ENCODE assay signal across 8 mouse cellular contexts in the genomic region with DNA sequence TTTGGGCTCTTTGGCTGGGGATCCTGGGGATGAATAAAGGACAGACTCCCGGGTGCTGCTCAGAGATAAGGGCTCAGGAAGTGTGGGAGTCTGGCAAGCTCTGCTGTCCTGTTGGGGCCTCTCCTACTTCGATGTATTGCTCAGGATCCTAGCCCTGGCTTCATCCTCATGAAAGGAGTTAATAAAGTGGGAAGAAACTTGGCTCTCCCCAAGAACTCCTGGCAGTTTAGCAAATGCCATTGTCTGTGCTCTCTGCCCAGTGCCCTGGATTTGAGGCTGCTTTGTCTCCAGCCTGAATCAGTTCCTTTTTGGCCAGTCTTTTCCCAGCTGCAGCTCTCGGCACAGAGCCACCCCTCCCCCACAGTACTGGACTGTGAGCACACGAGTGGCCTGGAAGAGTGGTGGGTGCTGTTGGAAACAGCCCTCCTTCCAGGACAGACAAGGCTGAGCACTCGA. TPM values are rescaled to one million over a fixed set of nuclear protein-coding genes. Genes with fewer than 3 reads are reported as not detected.
A peak's percentile ranks its signal among the peaks of the same experiment; 100 is the strongest.
DNase-seq lines count a peak whose midpoint lies in the region; ATAC-seq and TF ChIP-seq lines count a peak whose summit lies in the region.

No protein-coding gene starts in this region.

- no peak overlapping the region for H3K4me2 ChIP-seq in liver, postnatal 0 days (ENCODE audit: low read depth, low read length)

- peaks cover 87% of the 10 kb centered on the region for H3K4me1 ChIP-seq in megakaryocyte, embryonic 14.5 days
- peaks cover 3% of the 10 kb centered on the region; the same call in 1 of the 2 replicates for H3K4me1 ChIP-seq in liver, postnatal 0 days (ENCODE audit: insufficient read depth)

- no peaks in the 10 kb centered on the region for H3K27me3 ChIP-seq in megakaryocyte, embryonic 14.5 days (replicated peaks)
- H3K27me3 ChIP-seq in liver, postnatal 0 days (ENCODE audit: insufficient read depth, low read length), result no peaks in the 10 kb centered on the region

- peak overlapping the region; percentile 25; the same call in 1 of the 2 replicates for H3K27ac ChIP-seq in liver, postnatal 0 days (ENCODE audit: low read depth)

- TF ChIP-seq EP300 in liver, postnatal 0 days (IDR thresholded peaks at IDR 0.05; ENCODE audit: low read depth), result no peak

- WGBS in liver, postnatal 0 days (ENCODE audit: insufficient replicate concordance), result 21% methylated on average over 5 of the region's 5 CpGs

- DNase-seq in heart, postnatal 36 days, result peak; percentile 71 to 73
- DNase-seq in layer of hippocampus, adult 8-10 months (ENCODE audit: low spot score in 2 of 2), result peak; percentile 90 to 91
- DNase-seq in liver, postnatal 0 days, result no peak
- peak; percentile 78 for DNase-seq in ovary, postnatal 14 days (ENCODE audit: low spot score)
- DNase-seq in spleen, postnatal 14 days (ENCODE audit: low spot score in 2 of 2), result no peak

- intact Hi-C loops in heart, postnatal 36 days (cut with DNase I), result no loop called here

- H3K9me3 ChIP-seq in megakaryocyte, embryonic 14.5 days, result no peaks in the 10 kb centered on the region
- H3K9me3 ChIP-seq in liver, postnatal 0 days (ENCODE audit: low read length), result no peaks in the 10 kb centered on the region

- no peak for ATAC-seq in megakaryocyte, adult 5-6 weeks (ENCODE audit: poor library complexity, severe bottlenecking)
- peak; percentile 65 for ATAC-seq in frontal cortex, adult (ENCODE audit: low TSS enrichment)
- ATAC-seq in liver, postnatal 0 days, result peak; percentile 58

- H3K36me3 ChIP-seq in megakaryocyte, embryonic 14.5 days (replicated peaks; ENCODE audit: low read length), result peaks cover 51% of the 10 kb centered on the region
- H3K36me3 ChIP-seq in liver, postnatal 0 days (replicated peaks; ENCODE audit: insufficient read depth, low read length), result no peaks in the 10 kb centered on the region

- H3K4me3 ChIP-seq in megakaryocyte, embryonic 14.5 days (replicated peaks), result peak overlapping the region; percentile 88
- H3K4me3 ChIP-seq in liver, postnatal 0 days (ENCODE audit: low read depth, low read length), result no peak overlapping the region

- H3K9ac ChIP-seq in liver, postnatal 0 days (replicated peaks), result 0 out of 2 replicates have a peak overlapping the region, but pooled peaks have one; percentile 6

- no peak for TF ChIP-seq CTCF in liver, postnatal 0 days (IDR thresholded peaks at IDR 0.05; ENCODE audit: low read depth)

RNA-seq across cellular contexts. Expression of gene Syt11, which starts 16.9 kb away (rescaled TPM):
- 10.9 and 16.6 TPM in 2 replicates for polyA plus RNA-seq in megakaryocyte, embryonic 14.5 days (2012; ENCODE audit: insufficient read depth, low replicate concordance)
- 0.73 and 2.0 TPM in 2 replicates for total RNA-seq in megakaryocyte, adult 5-6 weeks (2015)
- 0.65 and 2.1 TPM in 2 replicates for total RNA-seq in megakaryocyte, adult 5-6 weeks (2017)
- total RNA-seq in heart, postnatal 36 days (2021), result 1 to 10 TPM; 6.2 to 7.0 TPM
- total RNA-seq in layer of hippocampus, adult 8-10 months (2022), result 100 to 1,000 TPM; 494 to 515 (median 510) TPM
- 0.36 and 0.51 TPM in 2 replicates for polyA plus RNA-seq in liver, postnatal 0 days (2015; fragmentation: Nextera tagmentation; extraction: Ambion mirVana)

RNA-seq across cellular contexts. Expression of gene Rit1, which starts 41.4 kb away (rescaled TPM):
- polyA plus RNA-seq in megakaryocyte, embryonic 14.5 days (2012; ENCODE audit: insufficient read depth, low replicate concordance), result 30.4 and 71.5 TPM in 2 replicates
- total RNA-seq in megakaryocyte, adult 5-6 weeks (2015), result 66.1 and 68.1 TPM in 2 replicates
- 53.4 and 68.6 TPM in 2 replicates for total RNA-seq in megakaryocyte, adult 5-6 weeks (2017)
- total RNA-seq in heart, postnatal 36 days (2021), result 10 to 100 TPM; 91.0 to 99.6 TPM
- 10 to 100 TPM; 39.5 to 44.0 (median 43.6) TPM for total RNA-seq in layer of hippocampus, adult 8-10 months (2022)
- 25.6 and 26.3 TPM in 2 replicates for polyA plus RNA-seq in liver, postnatal 0 days (2015; fragmentation: Nextera tagmentation; extraction: Ambion mirVana)

Comparison
In these comparisons a context has a peak if more than half of its experiments do, and no peak if none do; other contexts are left out.
1. DNase-seq: peak in heart, postnatal 36 days (2 of 2), layer of hippocampus, adult 8-10 months (2 of 2) and ovary, postnatal 14 days (single experiment); none in liver, postnatal 0 days (single experiment) and spleen, postnatal 14 days (0 of 2).
2. RNA of gene Syt11, which starts 16.9 kb away (total RNA-seq): 494 to 515 TPM in layer of hippocampus, adult 8-10 months; 6.2 to 7.0 TPM in heart, postnatal 36 days and 0.65 to 2.1 TPM in megakaryocyte, adult 5-6 weeks; every median in the first group is over 10 times any median in the second.